Comparison of ENCODE assay signal across 8 mouse cellular contexts in the genomic region with DNA sequence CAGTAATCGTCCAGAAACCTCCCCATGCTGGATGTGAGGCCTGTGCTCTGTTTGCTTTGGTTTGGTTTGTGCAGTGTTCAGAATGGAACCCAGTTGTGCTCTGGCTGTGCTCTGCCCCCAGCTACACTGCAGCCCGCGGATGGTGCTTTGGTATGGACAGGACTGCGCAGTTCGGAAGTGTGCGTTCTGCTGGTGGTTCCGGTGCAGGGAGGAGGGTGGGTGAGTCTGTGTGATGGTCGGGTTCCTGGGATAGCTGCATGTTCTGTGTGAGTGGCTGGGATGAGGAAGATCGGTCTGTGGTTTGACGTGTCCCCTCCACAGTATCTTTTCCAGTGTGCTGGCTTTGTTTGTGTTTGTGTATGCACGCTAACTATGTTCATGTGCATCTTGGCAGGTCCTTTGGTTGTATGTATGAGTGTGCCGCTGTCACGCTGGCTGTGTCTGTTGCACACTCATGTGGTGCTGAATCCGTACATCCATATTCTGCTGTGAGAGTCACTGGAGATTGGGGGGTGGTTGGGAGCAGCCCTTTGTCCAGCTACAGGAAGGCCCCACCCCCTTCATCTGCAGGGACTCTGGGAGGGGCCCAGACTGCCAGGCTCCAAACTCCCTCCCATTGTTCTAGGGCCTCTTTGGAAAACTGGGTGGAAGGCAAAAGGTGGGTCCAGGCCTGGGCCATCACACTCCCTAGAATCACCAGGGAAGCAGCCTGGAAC. TPM values are rescaled to one million over a fixed set of nuclear protein-coding genes. Genes with fewer than 3 reads are reported as not detected.
A peak's percentile ranks its signal among the peaks of the same experiment; 100 is the strongest.
DNase-seq lines count a peak whose midpoint lies in the region; ATAC-seq lines count a peak whose summit lies in the region.

No protein-coding gene starts in this region.

- no peaks in the 10 kb centered on the region for H3K9me3 ChIP-seq in hindbrain, embryonic 10.5 days
- no peaks in the 10 kb centered on the region for H3K9me3 ChIP-seq in hindbrain, embryonic 16.5 days (ENCODE audit: control insufficient read depth, low read length)
- no peaks in the 10 kb centered on the region for H3K9me3 ChIP-seq in heart, embryonic 11.5 days (replicated peaks; ENCODE audit: control insufficient read depth, low read length)
- H3K9me3 ChIP-seq in kidney, embryonic 16.5 days (ENCODE audit: low read length): no peaks in the 10 kb centered on the region

- no peak overlapping the region for H3K9ac ChIP-seq in hindbrain, embryonic 16.5 days (ENCODE audit: low read depth, low read length)
- peak overlapping the region; percentile 39; the same call in 1 of the 2 replicates for H3K9ac ChIP-seq in heart, embryonic 11.5 days (ENCODE audit: low read depth, low read length)
- peak overlapping the region; percentile 6 for H3K9ac ChIP-seq in kidney, embryonic 16.5 days (replicated peaks; ENCODE audit: low read length)

- WGBS in hindbrain, embryonic 10.5 days: 81% methylated on average over 14 of the region's 14 CpGs
- 75% methylated on average over 14 of the region's 14 CpGs for WGBS in hindbrain, embryonic 16.5 days
- WGBS in heart, embryonic 11.5 days (ENCODE audit: insufficient replicate concordance): 76% methylated on average over 14 of the region's 14 CpGs
- 81% methylated on average over 14 of the region's 14 CpGs for WGBS in kidney, embryonic 16.5 days

- peaks cover 12% of the 10 kb centered on the region for H3K27me3 ChIP-seq in hindbrain, embryonic 10.5 days (ENCODE audit: insufficient read depth, poor library complexity, severe bottlenecking)
- no peaks in the 10 kb centered on the region for H3K27me3 ChIP-seq in hindbrain, embryonic 16.5 days (replicated peaks; ENCODE audit: control insufficient read depth, insufficient read depth, low read length)
- no peaks in the 10 kb centered on the region for H3K27me3 ChIP-seq in heart, embryonic 11.5 days (ENCODE audit: control insufficient read depth, insufficient read depth, low read length)
- H3K27me3 ChIP-seq in kidney, embryonic 16.5 days (ENCODE audit: insufficient read depth, low read length): no peaks in the 10 kb centered on the region

- no peaks in the 10 kb centered on the region for H3K36me3 ChIP-seq in hindbrain, embryonic 10.5 days
- H3K36me3 ChIP-seq in hindbrain, embryonic 16.5 days (ENCODE audit: control insufficient read depth, insufficient read depth, low read length): no peaks in the 10 kb centered on the region
- no peaks in the 10 kb centered on the region for H3K36me3 ChIP-seq in heart, embryonic 11.5 days (ENCODE audit: control insufficient read depth, insufficient read depth, low read length)
- H3K36me3 ChIP-seq in kidney, embryonic 16.5 days (ENCODE audit: insufficient read depth, low read length): no peaks in the 10 kb centered on the region

- no peak for DNase-seq in hindbrain, embryonic 10.5 days (ENCODE audit: low spot score)
- DNase-seq in lung, postnatal 14 days: peak; percentile 59
- no peak for DNase-seq in spleen, postnatal 4 days (ENCODE audit: low spot score in 2 of 2)

- H3K4me3 ChIP-seq in hindbrain, embryonic 10.5 days: no peak overlapping the region
- no peak overlapping the region for H3K4me3 ChIP-seq in hindbrain, embryonic 16.5 days (ENCODE audit: low read length)
- H3K4me3 ChIP-seq in heart, embryonic 11.5 days (ENCODE audit: low read depth, low read length): no peak overlapping the region
- no peak overlapping the region for H3K4me3 ChIP-seq in kidney, embryonic 16.5 days (ENCODE audit: low read length)

- peak overlapping the region; percentile 90 for H3K27ac ChIP-seq in hindbrain, embryonic 10.5 days
- no peak overlapping the region for H3K27ac ChIP-seq in hindbrain, embryonic 16.5 days (ENCODE audit: low read depth, low read length)
- H3K27ac ChIP-seq in heart, embryonic 11.5 days (ENCODE audit: low read depth, low read length): peak overlapping the region; percentile 87
- H3K27ac ChIP-seq in kidney, embryonic 16.5 days (ENCODE audit: low read length): peak overlapping the region; percentile 54

- H3K4me2 ChIP-seq in hindbrain, embryonic 16.5 days (ENCODE audit: low read length): no peak overlapping the region
- H3K4me2 ChIP-seq in heart, embryonic 11.5 days: no peak overlapping the region
- no peak overlapping the region for H3K4me2 ChIP-seq in kidney, embryonic 16.5 days (replicated peaks; ENCODE audit: low read depth, low read length)

- no peak for ATAC-seq in hindbrain, embryonic 16.5 days
- ATAC-seq in heart, embryonic 11.5 days (replicated peaks; ENCODE audit: insufficient number of reproducible peaks, low FRiP score, low TSS enrichment): no peak
- 0 out of 2 replicates have a peak, but pooled peaks have one; percentile 8 for ATAC-seq in kidney, embryonic 16.5 days (ENCODE audit: low FRiP score, low TSS enrichment)
- ATAC-seq in CD4-positive, CD25-positive, alpha-beta regulatory T cell, adult 4 months: no peak
- ATAC-seq in frontal cortex, adult (ENCODE audit: low TSS enrichment): no peak

- peaks cover 88% of the 10 kb centered on the region for H3K4me1 ChIP-seq in hindbrain, embryonic 10.5 days (replicated peaks)
- H3K4me1 ChIP-seq in hindbrain, embryonic 16.5 days (ENCODE audit: control insufficient read depth, insufficient read depth, low read depth, low read length): peaks cover 9% of the 10 kb centered on the region; the same call in 1 of the 2 replicates
- peaks cover 30% of the 10 kb centered on the region for H3K4me1 ChIP-seq in heart, embryonic 11.5 days (ENCODE audit: control insufficient read depth, insufficient read depth, low read length)
- H3K4me1 ChIP-seq in kidney, embryonic 16.5 days (ENCODE audit: insufficient read depth, low read length): peaks cover 61% of the 10 kb centered on the region

RNA-seq across cellular contexts. Expression of a gene that starts 8.1 kb away (rescaled TPM):
- 168 and 176 TPM in 2 replicates for polyA plus RNA-seq in hindbrain, embryonic 10.5 days (2016; fragmentation: Nextera tagmentation; extraction: Ambion mirVana)
- polyA plus RNA-seq in hindbrain, embryonic 16.5 days (2015; fragmentation: Nextera tagmentation; extraction: Ambion mirVana): 56.8 and 68.4 TPM in 2 replicates
- 95.3 and 98.1 TPM in 2 replicates for polyA plus RNA-seq in heart, embryonic 11.5 days (2014; fragmentation: Nextera tagmentation; extraction: Ambion mirVana)
- 139 and 151 TPM in 2 replicates for polyA plus RNA-seq in kidney, embryonic 16.5 days (2015; fragmentation: Nextera tagmentation; extraction: Ambion mirVana)
- under 1 TPM; 0.75 to 0.82 TPM for polyA plus RNA-seq in CD4-positive, CD25-positive, alpha-beta regulatory T cell, adult 4 months (2017; shearing (Covaris generic))

RNA-seq across cellular contexts. Expression of a gene that starts 26.0 kb away (rescaled TPM):
- polyA plus RNA-seq in hindbrain, embryonic 10.5 days (2016; fragmentation: Nextera tagmentation; extraction: Ambion mirVana): 5.0 and 5.1 TPM in 2 replicates
- 6.7 and 7.0 TPM in 2 replicates for polyA plus RNA-seq in hindbrain, embryonic 16.5 days (2015; fragmentation: Nextera tagmentation; extraction: Ambion mirVana)
- 22.4 and 22.5 TPM in 2 replicates for polyA plus RNA-seq in heart, embryonic 11.5 days (2014; fragmentation: Nextera tagmentation; extraction: Ambion mirVana)
- 19.6 and 22.1 TPM in 2 replicates for polyA plus RNA-seq in kidney, embryonic 16.5 days (2015; fragmentation: Nextera tagmentation; extraction: Ambion mirVana)
- polyA plus RNA-seq in CD4-positive, CD25-positive, alpha-beta regulatory T cell, adult 4 months (2017; shearing (Covaris generic)): under 1 TPM in 1 of 2 experiments, not detected in 1; 0.46 TPM

RNA-seq across cellular contexts. Expression of a gene that starts 41.1 kb away (rescaled TPM):
- 41.1 and 48.7 TPM in 2 replicates for polyA plus RNA-seq in hindbrain, embryonic 10.5 days (2016; fragmentation: Nextera tagmentation; extraction: Ambion mirVana)
- polyA plus RNA-seq in hindbrain, embryonic 16.5 days (2015; fragmentation: Nextera tagmentation; extraction: Ambion mirVana): 32.2 and 36.7 TPM in 2 replicates
- 22.2 and 29.2 TPM in 2 replicates for polyA plus RNA-seq in heart, embryonic 11.5 days (2014; fragmentation: Nextera tagmentation; extraction: Ambion mirVana)
- polyA plus RNA-seq in kidney, embryonic 16.5 days (2015; fragmentation: Nextera tagmentation; extraction: Ambion mirVana): 27.6 and 28.0 TPM in 2 replicates
- polyA plus RNA-seq in CD4-positive, CD25-positive, alpha-beta regulatory T cell, adult 4 months (2017; shearing (Covaris generic)): 1 to 10 TPM; 3.7 to 3.9 TPM

RNA-seq across cellular contexts. Expression of a gene that starts 58.7 kb away (rescaled TPM):
- 103 and 134 TPM in 2 replicates for polyA plus RNA-seq in hindbrain, embryonic 10.5 days (2016; fragmentation: Nextera tagmentation; extraction: Ambion mirVana)
- 172 and 178 TPM in 2 replicates for polyA plus RNA-seq in hindbrain, embryonic 16.5 days (2015; fragmentation: Nextera tagmentation; extraction: Ambion mirVana)
- polyA plus RNA-seq in heart, embryonic 11.5 days (2014; fragmentation: Nextera tagmentation; extraction: Ambion mirVana): 92.3 and 92.8 TPM in 2 replicates
- 158 and 159 TPM in 2 replicates for polyA plus RNA-seq in kidney, embryonic 16.5 days (2015; fragmentation: Nextera tagmentation; extraction: Ambion mirVana)
- 10 to 100 TPM; 76.1 to 76.2 TPM for polyA plus RNA-seq in CD4-positive, CD25-positive, alpha-beta regulatory T cell, adult 4 months (2017; shearing (Covaris generic))

Comparison
In these comparisons a context has a peak if more than half of its experiments do, and no peak if none do; other contexts are left out.
1. RNA of a gene that starts 8.1 kb away (polyA plus RNA-seq): 168 to 176 TPM in hindbrain, embryonic 10.5 days, 139 to 151 TPM in kidney, embryonic 16.5 days, 95.3 to 98.1 TPM in heart, embryonic 11.5 days and 56.8 to 68.4 TPM in hindbrain, embryonic 16.5 days; 0.75 to 0.82 TPM in CD4-positive, CD25-positive, alpha-beta regulatory T cell, adult 4 months; every median in the first group is over 10 times any median in the second.